Mouse (Mus musculus) erythroblast, embryonic 14.5 days (primary cell): Measurements from ENCODE around the gene Apol6.

Experiments
- GATA1 ChIP-seq: IDR thresholded peaks from 2 replicates; pipeline ENCODE4 v1.6.1; 2012; ENCODE audit warnings: low read length, inconsistent platforms, mixed read lengths
- TAL1 ChIP-seq: IDR thresholded peaks from 3 replicates; pipeline ENCODE4 v1.6.1; 2012; ENCODE audit warnings: low read length, inconsistent platforms, mixed read lengths

DNA sequence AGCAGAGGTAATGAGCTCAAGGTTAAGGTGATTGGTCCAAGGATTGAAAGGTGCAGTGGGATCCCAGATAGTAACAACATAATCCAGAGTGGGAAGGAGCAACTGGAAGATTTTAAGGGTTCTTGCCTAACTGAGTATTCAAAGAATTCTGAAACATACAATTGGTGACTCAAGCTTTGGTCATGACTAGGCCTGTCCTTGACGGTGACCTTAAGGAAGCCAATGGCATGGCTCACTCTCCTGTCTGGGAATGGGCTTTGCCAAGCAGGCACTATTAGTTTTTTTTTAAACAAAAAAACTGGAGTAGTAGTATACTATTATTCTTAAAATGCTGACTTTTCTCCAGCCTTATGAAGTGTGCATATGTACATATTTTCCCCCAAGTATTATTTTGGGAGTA is 50.7 kb downstream of the Apol6 start:
- TF ChIP-seq TAL1 (no peak), GATA1 (no peak)
